Mouse (Mus musculus): ENCODE results near the gene Pold2.

GRCm38 (mm10) chr11:5907096-5907495, 29.0 kb upstream of the Pold2 start:
- TF ChIP-seq CTCF (IDR thresholded peaks at IDR 0.05; ENCODE audit: extremely low read depth, insufficient read length, insufficient replicate concordance, low read depth, low read length), result no peak
- no peak for TF ChIP-seq POLR2A (IDR thresholded peaks at IDR 0.05; ENCODE audit: low read depth, low read length)

Data from small intestine, adult 2 months (tissue).